Mouse (Mus musculus): ENCODE measurements at regions not wholly inside any gene's neighbourhood (a gene's known extent, or its start where the extent isn't known, plus 50 kb on each side); places are given as distances from the start of the nearest gene placed in this dataset.

DNA sequence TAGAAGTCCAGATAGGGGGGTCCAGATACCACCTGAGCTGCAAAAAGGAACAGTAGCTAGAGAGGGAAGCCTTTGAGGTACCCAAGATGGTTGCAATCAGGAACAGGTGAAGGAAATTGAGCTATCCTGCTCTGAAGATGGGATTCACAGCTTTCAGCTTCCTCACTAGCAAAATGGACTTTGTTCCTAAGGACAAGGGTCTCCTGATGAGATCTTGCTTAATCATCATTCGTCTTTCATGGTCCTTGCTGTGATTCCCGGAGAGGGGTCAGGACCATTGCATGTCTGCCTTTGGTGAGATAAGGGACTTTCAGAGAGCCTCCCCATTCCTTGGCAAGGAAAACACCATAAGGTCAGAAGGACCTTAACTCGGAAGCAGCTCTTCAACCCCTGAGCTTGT is 549.4 kb upstream of the Mgmt start:
- Histone ChIP-seq H3K9me3 (ENCODE audit: control insufficient read depth, low read length) (no peaks in the 10 kb centered on the region), H3K4me1 (ENCODE audit: control insufficient read depth, insufficient read depth, low read length) (peaks cover 10% of the 10 kb centered on the region), H3K9ac (ENCODE audit: low read length) (no peak overlapping the region), H3K4me3 (ENCODE audit: low read depth, low read length) (no peak overlapping the region), H3K4me2 (no peak overlapping the region), H3K27ac (ENCODE audit: low read depth, low read length) (no peak overlapping the region), H3K36me3 (ENCODE audit: control insufficient read depth, insufficient read depth, low read length) (no peaks in the 10 kb centered on the region), H3K27me3 (ENCODE audit: control insufficient read depth, insufficient read depth, low read length) (no peaks in the 10 kb centered on the region)
- DNase-seq (ENCODE audit: low spot score, missing footprints) (no peak), ATAC-seq (ENCODE audit: low FRiP score) (no peak)
- WGBS, result 87% methylated on average over 3 of the region's 3 CpGs

DNA sequence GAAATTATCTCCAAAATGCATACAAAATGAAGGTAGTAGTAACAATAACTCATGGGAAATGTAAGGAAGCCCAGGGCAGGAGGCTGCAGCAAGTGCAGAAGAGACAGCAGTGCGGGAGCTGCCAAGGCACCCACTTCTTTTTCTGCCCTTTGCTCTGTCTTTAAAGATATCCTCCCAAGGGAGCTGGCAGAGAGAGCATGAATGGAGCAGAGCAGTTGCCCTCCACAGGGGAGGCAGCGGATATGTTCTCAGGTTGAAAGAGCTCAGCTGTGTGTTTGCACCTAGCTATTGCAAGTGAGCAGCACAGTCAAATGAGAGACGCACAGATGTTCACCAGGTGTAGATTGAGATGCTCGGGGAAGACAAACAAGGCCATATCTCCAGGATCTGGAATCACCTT is 547.9 kb upstream of the Mgmt start:
- Histone ChIP-seq H3K36me3 (ENCODE audit: control insufficient read depth, insufficient read depth, low read length) (no peaks in the 10 kb centered on the region), H3K27me3 (ENCODE audit: control insufficient read depth, insufficient read depth, low read length) (no peaks in the 10 kb centered on the region), H3K4me2 (no peak overlapping the region), H3K9me3 (ENCODE audit: control insufficient read depth, low read length) (no peaks in the 10 kb centered on the region), H3K4me1 (ENCODE audit: control insufficient read depth, insufficient read depth, low read length) (peaks cover 10% of the 10 kb centered on the region), H3K9ac (ENCODE audit: low read length) (no peak overlapping the region), H3K4me3 (ENCODE audit: low read depth, low read length) (no peak overlapping the region), H3K27ac (ENCODE audit: low read depth, low read length) (no peak overlapping the region)
- WGBS, result 80% methylated on average over 4 of the region's 4 CpGs
- ATAC-seq (ENCODE audit: low FRiP score) (no peak), DNase-seq (ENCODE audit: low spot score, missing footprints) (peak; percentile 37)

DNA sequence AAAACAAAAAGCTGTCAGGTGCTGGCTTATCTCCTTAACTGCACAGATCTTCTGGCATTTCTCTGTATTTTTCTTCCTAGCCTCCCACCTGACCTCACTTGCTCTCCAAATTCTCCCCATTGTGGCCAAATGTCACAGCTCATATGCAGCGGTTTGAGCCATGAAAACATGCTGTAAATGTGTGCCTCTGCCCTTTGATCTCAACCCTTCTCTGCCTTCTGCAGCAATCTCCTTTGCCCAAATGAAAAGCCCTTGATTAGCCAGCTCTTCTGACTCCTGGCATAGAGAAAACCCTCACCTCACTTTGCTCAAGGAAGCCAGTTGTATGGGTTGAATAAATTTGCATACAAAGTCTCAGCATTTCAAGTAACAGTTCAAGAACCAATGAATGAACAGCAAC is 546.1 kb upstream of the Mgmt start:
- ATAC-seq (ENCODE audit: low FRiP score), result no peak
- Histone ChIP-seq H3K36me3 (ENCODE audit: control insufficient read depth, insufficient read depth, low read length) (no peaks in the 10 kb centered on the region), H3K4me1 (ENCODE audit: control insufficient read depth, insufficient read depth, low read length) (no peaks in the 10 kb centered on the region), H3K9ac (ENCODE audit: low read length) (no peak overlapping the region), H3K9me3 (ENCODE audit: control insufficient read depth, low read length) (no peaks in the 10 kb centered on the region), H3K27me3 (ENCODE audit: control insufficient read depth, insufficient read depth, low read length) (no peaks in the 10 kb centered on the region), H3K4me3 (ENCODE audit: low read depth, low read length) (no peak overlapping the region), H3K4me2 (no peak overlapping the region), H3K27ac (ENCODE audit: low read depth, low read length) (no peak overlapping the region)
- DNase-seq (ENCODE audit: low spot score, missing footprints), result peak; percentile 72
- 63% methylated on average over 1 of the region's 1 CpGs for WGBS

DNA sequence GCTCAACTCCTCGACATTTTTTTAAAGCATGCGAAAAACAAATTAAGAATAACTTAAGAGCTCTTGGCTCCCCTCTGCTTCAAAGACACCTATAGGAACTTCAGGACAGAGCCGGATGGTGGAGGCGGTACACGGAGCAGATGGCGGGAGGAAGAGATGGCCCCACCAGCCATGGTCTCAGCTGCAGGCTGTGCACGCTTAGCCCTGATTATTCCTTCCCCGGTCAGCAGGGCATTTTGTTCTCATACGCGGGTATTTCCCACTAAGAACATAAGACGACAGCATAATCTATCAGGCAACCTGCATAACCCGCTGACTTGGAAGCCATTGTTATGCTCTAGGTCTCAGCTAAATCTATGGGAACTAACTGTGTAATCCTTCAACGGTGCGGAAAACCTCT is 544.8 kb upstream of the Mgmt start:
- no peaks in the 10 kb centered on the region for H3K9me3 ChIP-seq (ENCODE audit: control insufficient read depth, low read length)
- peak; percentile 78 for DNase-seq (ENCODE audit: low spot score, missing footprints)
- no peaks in the 10 kb centered on the region for H3K4me1 ChIP-seq (ENCODE audit: control insufficient read depth, insufficient read depth, low read length)
- no peak overlapping the region for H3K4me2 ChIP-seq
- no peak overlapping the region for H3K4me3 ChIP-seq (ENCODE audit: low read depth, low read length)
- 79% methylated on average over 14 of the region's 14 CpGs for WGBS
- no peaks in the 10 kb centered on the region for H3K27me3 ChIP-seq (ENCODE audit: control insufficient read depth, insufficient read depth, low read length)
- no peak for ATAC-seq (ENCODE audit: low FRiP score)
- no peak overlapping the region for H3K27ac ChIP-seq (ENCODE audit: low read depth, low read length)
- no peaks in the 10 kb centered on the region for H3K36me3 ChIP-seq (ENCODE audit: control insufficient read depth, insufficient read depth, low read length)
- H3K9ac ChIP-seq (ENCODE audit: low read length), result no peak overlapping the region

DNA sequence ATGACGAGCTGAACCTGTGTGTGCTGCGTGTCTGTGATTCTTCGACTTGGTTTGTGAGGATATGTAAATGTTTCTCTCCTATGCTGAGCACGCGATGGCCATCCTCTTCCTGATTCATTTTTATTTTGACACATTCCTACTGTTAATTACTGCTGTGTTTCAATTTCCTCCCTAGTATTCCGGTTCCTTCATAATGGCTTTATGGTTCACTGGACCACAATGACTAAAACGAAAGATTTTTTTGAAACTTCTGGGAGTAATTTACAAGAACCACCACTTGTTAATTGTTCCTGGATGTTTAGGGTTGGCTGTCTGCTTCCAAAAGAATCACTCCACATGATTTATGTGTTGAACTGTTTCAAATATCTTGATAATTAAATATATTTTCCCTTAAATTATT is 537.4 kb upstream of the Mgmt start:
- no peaks in the 10 kb centered on the region for H3K36me3 ChIP-seq (ENCODE audit: control insufficient read depth, insufficient read depth, low read length)
- 79% methylated on average over 7 of the region's 7 CpGs for WGBS
- no peak for ATAC-seq (ENCODE audit: low FRiP score)

DNA sequence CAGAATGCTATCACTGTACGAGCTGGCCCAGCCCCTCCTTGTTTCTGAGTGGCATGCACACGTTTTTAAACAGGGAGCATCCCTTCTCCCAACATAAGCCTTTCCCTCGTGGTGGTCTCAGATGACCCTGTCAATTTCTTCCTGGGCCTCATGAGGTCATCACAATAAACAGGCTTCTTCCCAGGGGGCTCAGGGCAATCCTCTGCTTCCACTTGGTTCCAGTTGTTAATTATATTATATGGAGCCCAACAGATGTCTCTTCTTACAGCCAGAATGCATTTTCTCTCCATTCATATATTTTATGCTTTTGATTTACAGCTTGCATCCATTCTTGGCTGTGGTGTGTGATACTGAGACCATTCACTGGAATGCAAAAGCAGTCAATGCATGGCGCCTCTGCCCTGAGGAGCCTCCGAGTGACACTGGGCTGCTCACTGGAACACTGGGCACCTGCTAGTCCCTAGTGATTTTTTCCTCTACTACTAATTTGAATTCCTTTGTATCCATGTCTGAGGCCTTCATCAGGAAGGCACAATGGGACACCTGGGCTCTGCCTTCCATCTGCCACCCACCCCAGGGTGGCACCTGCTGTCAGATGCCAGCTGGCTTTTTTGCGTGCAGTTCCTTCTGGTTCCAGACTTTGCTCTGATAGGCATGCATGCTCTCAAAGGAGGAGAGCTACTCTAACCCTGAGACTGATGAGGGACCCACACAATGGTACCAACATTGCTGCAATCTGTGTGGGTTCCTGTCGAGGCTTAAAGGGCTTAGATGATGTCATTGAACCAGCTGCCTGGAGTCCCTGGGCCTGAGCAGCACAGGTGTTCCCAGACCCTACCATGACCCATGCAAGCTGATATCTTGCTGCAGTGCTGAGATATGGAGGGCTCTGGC is 528.8 kb upstream of the Mgmt start:
- peak; percentile 79 for DNase-seq (ENCODE audit: low spot score, missing footprints)
- H3K36me3 ChIP-seq (ENCODE audit: control insufficient read depth, insufficient read depth, low read length), result no peaks in the 10 kb centered on the region
- H3K27ac ChIP-seq (ENCODE audit: low read depth, low read length), result no peak overlapping the region
- 61% methylated on average over 7 of the region's 7 CpGs for WGBS
- no peak overlapping the region for H3K9ac ChIP-seq (ENCODE audit: low read length)
- H3K4me1 ChIP-seq (ENCODE audit: control insufficient read depth, insufficient read depth, low read length), result no peaks in the 10 kb centered on the region
- H3K27me3 ChIP-seq (ENCODE audit: control insufficient read depth, insufficient read depth, low read length), result no peaks in the 10 kb centered on the region
- no peak overlapping the region for H3K4me2 ChIP-seq
- ATAC-seq (ENCODE audit: low FRiP score), result no peak
- H3K4me3 ChIP-seq (ENCODE audit: low read depth, low read length), result no peak overlapping the region
- H3K9me3 ChIP-seq (ENCODE audit: control insufficient read depth, low read length), result no peaks in the 10 kb centered on the region

More for the DNA sequence above, 537.4 kb upstream of the Mgmt start:
- H3K27me3 ChIP-seq (ENCODE audit: control insufficient read depth, insufficient read depth, low read length), result no peaks in the 10 kb centered on the region
- no peak overlapping the region for H3K4me3 ChIP-seq (ENCODE audit: low read depth, low read length)
- no peak overlapping the region for H3K4me2 ChIP-seq
- peak; percentile 21 for DNase-seq (ENCODE audit: low spot score, missing footprints)
- no peak overlapping the region for H3K9ac ChIP-seq (ENCODE audit: low read length)
- no peaks in the 10 kb centered on the region for H3K9me3 ChIP-seq (ENCODE audit: control insufficient read depth, low read length)
- H3K27ac ChIP-seq (ENCODE audit: low read depth, low read length), result no peak overlapping the region
- no peaks in the 10 kb centered on the region for H3K4me1 ChIP-seq (ENCODE audit: control insufficient read depth, insufficient read depth, low read length)

DNA sequence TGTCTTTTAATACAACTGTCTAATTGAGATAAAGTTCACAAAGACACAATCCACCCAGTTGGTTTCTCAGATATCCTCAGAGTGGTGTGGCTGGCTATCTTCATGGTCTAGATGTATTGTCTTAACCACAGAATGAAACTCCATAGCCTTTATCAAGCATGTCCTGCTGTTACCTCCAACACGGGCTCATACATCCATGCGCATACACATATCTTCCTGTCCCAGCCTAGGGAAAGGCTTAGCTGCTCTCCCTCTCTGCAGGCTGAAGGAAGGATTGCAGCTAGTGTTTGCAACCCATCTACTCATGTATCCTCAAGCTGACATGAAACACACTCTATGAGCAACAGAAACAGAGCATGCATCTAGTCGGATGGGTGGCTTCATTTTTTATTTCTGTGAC is 517.2 kb upstream of the Mgmt start:
- WGBS, result 91% methylated on average over 3 of the region's 3 CpGs
- no peak overlapping the region for H3K27ac ChIP-seq (ENCODE audit: low read depth, low read length)
- DNase-seq (ENCODE audit: low spot score, missing footprints), result peak; percentile 23
- no peaks in the 10 kb centered on the region for H3K36me3 ChIP-seq (ENCODE audit: control insufficient read depth, insufficient read depth, low read length)
- peaks cover 2% of the 10 kb centered on the region; the same call in 1 of the 2 replicates for H3K9me3 ChIP-seq (ENCODE audit: control insufficient read depth, low read length)
- no peaks in the 10 kb centered on the region for H3K27me3 ChIP-seq (ENCODE audit: control insufficient read depth, insufficient read depth, low read length)
- no peak overlapping the region for H3K4me2 ChIP-seq
- ATAC-seq (ENCODE audit: low FRiP score), result no peak
- no peaks in the 10 kb centered on the region for H3K4me1 ChIP-seq (ENCODE audit: control insufficient read depth, insufficient read depth, low read length)
- no peak overlapping the region for H3K9ac ChIP-seq (ENCODE audit: low read length)
- no peak overlapping the region for H3K4me3 ChIP-seq (ENCODE audit: low read depth, low read length)

DNA sequence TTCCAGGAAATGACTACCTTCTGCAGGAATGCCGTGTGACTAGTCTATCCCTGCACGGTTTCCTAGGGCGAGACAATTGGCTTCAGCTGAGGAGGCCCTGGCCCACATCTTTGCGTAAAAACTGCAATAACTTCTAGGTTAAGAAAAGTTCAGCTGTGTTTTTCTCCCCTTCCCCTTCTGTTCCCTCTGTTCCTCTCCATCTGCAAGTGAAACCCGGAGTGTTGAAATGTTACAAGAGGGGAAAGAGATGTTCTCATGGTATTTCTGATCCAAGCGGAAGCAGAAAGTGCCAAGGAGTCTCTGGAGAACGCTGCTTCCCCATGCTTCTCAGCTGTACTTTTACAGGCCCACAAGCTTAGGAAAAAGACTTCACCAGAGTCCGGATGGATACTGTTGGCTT is 516.7 kb upstream of the Mgmt start:
- Histone ChIP-seq H3K36me3 (ENCODE audit: control insufficient read depth, insufficient read depth, low read length) (no peaks in the 10 kb centered on the region), H3K4me3 (ENCODE audit: low read depth, low read length) (no peak overlapping the region), H3K4me2 (no peak overlapping the region), H3K27ac (ENCODE audit: low read depth, low read length) (no peak overlapping the region), H3K9ac (ENCODE audit: low read length) (no peak overlapping the region), H3K4me1 (ENCODE audit: control insufficient read depth, insufficient read depth, low read length) (no peaks in the 10 kb centered on the region), H3K9me3 (ENCODE audit: control insufficient read depth, low read length) (peaks cover 2% of the 10 kb centered on the region; the same call in 1 of the 2 replicates), H3K27me3 (ENCODE audit: control insufficient read depth, insufficient read depth, low read length) (no peaks in the 10 kb centered on the region)
- 83% methylated on average over 8 of the region's 8 CpGs for WGBS
- no peak for ATAC-seq (ENCODE audit: low FRiP score)
- peak; percentile 54 for DNase-seq (ENCODE audit: low spot score, missing footprints)

DNA sequence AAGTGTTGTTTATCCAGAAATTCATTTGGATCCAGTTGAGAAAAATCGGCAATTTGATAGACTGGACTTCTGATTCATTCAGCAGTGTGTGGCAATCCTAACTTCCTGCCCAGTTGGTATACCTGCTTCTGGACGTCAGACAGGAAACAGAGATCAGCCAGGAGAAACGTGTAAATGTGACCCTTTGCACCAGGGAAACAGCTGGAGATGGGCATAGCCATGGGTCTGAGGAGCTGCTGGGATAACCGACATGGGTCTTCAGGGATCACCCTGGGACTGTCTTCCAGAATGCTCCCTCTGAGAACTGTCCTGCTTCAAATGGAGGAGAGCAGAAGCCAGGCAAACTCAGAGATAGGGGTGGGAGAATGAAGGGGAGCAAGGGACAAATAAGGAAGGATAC is 516.1 kb upstream of the Mgmt start:
- 70% methylated on average over 4 of the region's 4 CpGs for WGBS
- DNase-seq (ENCODE audit: low spot score, missing footprints) (peak; percentile 69), ATAC-seq (ENCODE audit: low FRiP score) (no peak)
- Histone ChIP-seq H3K27me3 (ENCODE audit: control insufficient read depth, insufficient read depth, low read length) (no peaks in the 10 kb centered on the region), H3K4me3 (ENCODE audit: low read depth, low read length) (no peak overlapping the region), H3K9ac (ENCODE audit: low read length) (no peak overlapping the region), H3K36me3 (ENCODE audit: control insufficient read depth, insufficient read depth, low read length) (no peaks in the 10 kb centered on the region), H3K4me2 (no peak overlapping the region), H3K9me3 (ENCODE audit: control insufficient read depth, low read length) (peaks cover 2% of the 10 kb centered on the region; the same call in 1 of the 2 replicates), H3K27ac (ENCODE audit: low read depth, low read length) (no peak overlapping the region), H3K4me1 (ENCODE audit: control insufficient read depth, insufficient read depth, low read length) (no peaks in the 10 kb centered on the region)
